Mouse (Mus musculus) midbrain, embryonic 15.5 days (tissue): ENCODE results near the gene Atp6v1a. TPM values are rescaled to one million over a fixed set of nuclear protein-coding genes. Genes with fewer than 3 reads are reported as not detected.

Source experiments
- polyA plus RNA-seq: library from polyadenylated mRNA; unstranded; fragments of >200 nt; fragmentation: Nextera tagmentation; extraction: Ambion mirVana; gene quantifications from 2 replicates; pipeline ENCODE4 v1.2.1, GENCODE M21; 2015

Gene Atp6v1a
- polyA plus RNA-seq, 1 experiment from 2014 or later, result 133 TPM

Other genes with a start within 250 kb of the Atp6v1a start
- gene Ccdc191, start 249.9 kb downstream of the Atp6v1a start, polyA plus RNA-seq, result 7.7 and 8.0 TPM in 2 replicates
- 17.2 and 18.1 TPM in 2 replicates for gene Qtrt2, start 212.9 kb downstream of the Atp6v1a start, polyA plus RNA-seq
- 3.3 and 3.7 TPM in 2 replicates for gene Zdhhc23, start 159.9 kb downstream of the Atp6v1a start, polyA plus RNA-seq
- gene Gramd1c, start 76.4 kb downstream of the Atp6v1a start, polyA plus RNA-seq, result 2.5 and 3.0 TPM in 2 replicates
- 58.6 and 60.8 TPM in 2 replicates for gene Naa50, start 125 bp upstream of the Atp6v1a start, polyA plus RNA-seq
- 2.8 and 2.9 TPM in 2 replicates for gene Usf3, start 33.5 kb upstream of the Atp6v1a start, polyA plus RNA-seq
- 12.3 and 14.3 TPM in 2 replicates for gene Sidt1, start 193.5 kb upstream of the Atp6v1a start, polyA plus RNA-seq
- 13.3 and 14.8 TPM in 2 replicates for gene Spice1, start 207.4 kb upstream of the Atp6v1a start, polyA plus RNA-seq